Mouse (Mus musculus) intestine, postnatal 0 days (tissue): ENCODE data around the gene Rnf222. TPM values are rescaled to one million over a fixed set of nuclear protein-coding genes. Genes with fewer than 3 reads are reported as not detected.
"Not testable (repeated sequence)": the region's sequence is repeated elsewhere in the genome, so short reads cannot be mapped to it uniquely, and the experiment has no call there.

ENCODE experiments used
- ATAC-seq: fragments of 200-750 bp; cut with Nextera tagmentation; 2 replicates; pipeline ENCODE4 v1.8.0; 2017; ENCODE audit warnings: mild to moderate bottlenecking, moderate TSS enrichment, moderate library complexity
- H3K27ac ChIP-seq: fragments of 300-500 bp; sonication (generic); 2 replicates; pipeline ENCODE4 v1.5.1; 2014; ENCODE audit warnings: mild to moderate bottlenecking, low read depth, low read length, moderate library complexity
- H3K27me3 ChIP-seq: fragments of 300-500 bp; sonication (generic); replicated peaks from 2 replicates; pipeline ENCODE4 v1.6.1; 2014; ENCODE audit warnings: low read length, mixed read lengths; ENCODE audit not compliant: control insufficient read depth, insufficient read depth
- H3K36me3 ChIP-seq: fragments of 300-500 bp; sonication (generic); 2 replicates; pipeline ENCODE4 v1.6.1; 2014; ENCODE audit warnings: mild to moderate bottlenecking, moderate library complexity; ENCODE audit not compliant: control insufficient read depth, insufficient read depth
- H3K4me1 ChIP-seq: fragments of 300-500 bp; sonication (generic); replicated peaks from 2 replicates; pipeline ENCODE4 v1.6.1; 2014; ENCODE audit warnings: antibody characterized with exemption, low read length, mixed read lengths; ENCODE audit not compliant: control insufficient read depth, insufficient read depth
- H3K4me2 ChIP-seq: fragments of 300-500 bp; sonication (generic); replicated peaks from 2 replicates; pipeline ENCODE4 v1.6.1; 2014; ENCODE audit warnings: low read depth, mild to moderate bottlenecking, moderate library complexity
- H3K4me3 ChIP-seq: fragments of 300-500 bp; sonication (generic); 2 replicates; pipeline ENCODE4 v1.5.1; 2014; ENCODE audit warnings: low read depth, low read length
- H3K9ac ChIP-seq: fragments of 300-500 bp; sonication (generic); 2 replicates; pipeline ENCODE4 v1.6.1; 2014; ENCODE audit warnings: mild to moderate bottlenecking, low read depth, low read length
- H3K9me3 ChIP-seq: fragments of 300-500 bp; sonication (generic); 2 replicates; pipeline ENCODE4 v1.6.1; 2016; ENCODE audit warnings: mixed run types; ENCODE audit not compliant: control insufficient read depth
- CTCF ChIP-seq: sonication (generic); IDR thresholded peaks from 2 replicates; pipeline ENCODE4 v1.5.1; 2016; ENCODE audit warnings: low read depth, mild to moderate bottlenecking, control low read depth, antibody characterized with exemption, moderate library complexity
- WGBS: fragments of 180-500 bp; shearing (Covaris S2); extraction: QIAGEN DNeasy Blood & Tissue Kit; methylation state at CpG from one replicate; pipeline ENCODE4 v1.1.7; 2014; 5-methylcytosine and 5-hydroxymethylcytosine counted together
- polyA plus RNA-seq: library from polyadenylated mRNA; unstranded; fragments of >200 nt; fragmentation: Nextera tagmentation; extraction: Ambion mirVana; gene quantifications from 2 replicates; pipeline ENCODE4 v1.2.1, GENCODE M21; 2015

The Rnf222 gene
- polyA plus RNA-seq, 1 experiment from 2014 or later: 0.04 TPM

DNA sequence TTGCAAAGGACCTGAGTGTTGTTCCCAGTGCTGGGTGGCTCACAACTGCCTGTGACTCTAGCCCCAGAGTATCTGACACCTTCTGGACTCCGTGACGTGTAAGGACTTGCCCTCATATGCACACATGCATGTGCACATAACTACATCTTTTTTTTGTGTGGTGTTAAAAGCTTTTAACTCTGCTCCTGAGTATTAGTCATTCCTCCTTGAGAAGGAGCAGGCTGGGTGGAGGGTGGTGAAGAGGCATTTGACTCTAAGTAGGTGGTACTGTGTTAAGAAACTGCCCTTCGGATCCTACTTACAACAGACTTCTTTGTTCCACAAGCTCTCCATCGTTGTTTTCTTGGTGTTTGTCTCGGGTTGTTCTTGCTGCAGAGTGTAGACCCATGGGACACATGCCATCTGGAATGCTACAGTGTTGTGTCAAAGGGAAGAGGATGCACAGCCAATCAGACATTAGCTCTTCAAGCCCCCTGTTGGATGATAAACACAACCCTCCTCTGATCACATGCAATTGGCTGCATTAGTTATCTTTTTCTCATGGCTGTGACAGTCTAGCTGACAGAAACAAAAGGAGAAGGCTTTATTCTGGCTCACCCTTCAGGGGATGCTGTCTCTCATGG, 45.6 kb downstream of the Rnf222 start:
- no peak overlapping the region for H3K4me2 ChIP-seq
- no peaks in the 10 kb centered on the region for H3K27me3 ChIP-seq
- no peaks in the 10 kb centered on the region for H3K36me3 ChIP-seq
- H3K4me3 ChIP-seq: no peak overlapping the region
- no peaks in the 10 kb centered on the region for H3K9me3 ChIP-seq
- no peak overlapping the region for H3K9ac ChIP-seq
- WGBS: 80% methylated on average over 5 of the region's 5 CpGs
- H3K27ac ChIP-seq: no peak overlapping the region
- ATAC-seq: no peak
- no peak for TF ChIP-seq CTCF
- H3K4me1 ChIP-seq: no peaks in the 10 kb centered on the region

DNA sequence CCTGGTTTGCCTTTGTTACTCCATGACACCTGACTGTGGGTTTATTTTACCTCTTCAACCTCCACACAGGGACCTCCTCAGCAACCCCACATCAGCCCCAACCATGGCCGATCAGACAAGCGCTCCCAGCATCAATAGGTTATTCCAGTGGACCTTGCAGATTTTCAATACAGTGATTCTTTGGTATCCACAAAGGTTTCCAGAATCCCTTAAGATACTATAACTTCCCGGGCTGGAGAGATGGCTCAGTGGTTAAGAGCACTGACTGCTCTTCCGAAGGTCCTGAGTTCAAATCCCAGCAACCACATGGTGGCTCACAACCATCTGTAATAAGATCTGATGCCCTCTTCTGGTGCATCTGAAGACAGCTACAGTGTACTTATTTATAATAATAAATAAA, 48.6 kb downstream of the Rnf222 start:
- H3K9me3 ChIP-seq, H3K4me1 ChIP-seq, H3K27ac ChIP-seq, H3K9ac ChIP-seq, H3K4me2 ChIP-seq, ATAC-seq, H3K36me3 ChIP-seq, H3K4me3 ChIP-seq, H3K27me3 ChIP-seq: not testable (repeated sequence)
- 80% methylated on average over 4 of the region's 4 CpGs for WGBS

DNA sequence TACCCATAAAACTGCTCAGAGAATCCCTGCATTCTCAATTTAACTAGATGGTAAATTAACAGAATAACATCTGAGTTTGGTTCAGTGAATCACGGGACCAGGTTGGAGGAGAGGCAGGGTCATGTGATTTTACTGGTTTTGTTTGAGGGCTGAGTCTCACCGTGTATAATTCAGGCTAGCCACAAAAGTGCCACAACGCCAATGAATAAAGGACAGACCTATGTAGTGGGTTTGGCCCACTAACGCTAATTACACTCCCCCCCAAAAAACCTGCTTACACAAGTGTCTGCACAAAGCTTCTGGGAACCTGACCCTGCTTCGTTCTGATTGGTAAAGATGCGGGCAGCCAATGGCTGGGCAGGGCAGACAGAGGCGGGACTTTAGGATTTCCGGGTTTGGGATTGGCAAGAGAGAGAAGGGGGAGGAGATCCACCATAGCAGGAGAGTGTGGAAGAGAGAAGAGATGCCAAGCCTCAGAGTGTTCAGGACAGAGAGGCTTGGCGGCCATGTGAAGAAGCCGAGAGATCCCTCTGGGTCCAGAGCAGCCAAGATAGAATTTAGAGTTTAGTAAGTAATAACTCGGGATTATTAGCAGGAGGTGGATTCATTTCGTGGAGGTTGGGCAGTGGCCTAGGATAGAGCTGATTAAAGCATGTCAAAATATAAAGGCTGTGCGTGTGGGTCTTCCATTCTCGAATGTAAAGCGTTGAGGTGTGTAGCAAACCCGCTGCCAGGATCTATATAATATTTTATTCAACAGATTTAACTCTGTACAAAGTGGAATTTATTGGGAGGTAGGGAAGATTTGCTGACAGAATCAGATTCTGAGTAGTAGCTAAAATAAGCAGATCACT, 51.3 kb downstream of the Rnf222 start:
- Histone ChIP-seq H3K4me3 (peak overlapping the region; percentile 53), H3K4me1 (no peaks in the 10 kb centered on the region), H3K36me3 (no peaks in the 10 kb centered on the region), H3K4me2 (peak overlapping the region; percentile 74), H3K9ac (peak overlapping the region; percentile 19), H3K27me3 (no peaks in the 10 kb centered on the region), H3K27ac (no peak overlapping the region), H3K9me3 (no peaks in the 10 kb centered on the region)
- ATAC-seq: peak; percentile 97
- WGBS: under 1% methylated on average over 16 of the region's 16 CpGs
- TF ChIP-seq CTCF: no peak

DNA sequence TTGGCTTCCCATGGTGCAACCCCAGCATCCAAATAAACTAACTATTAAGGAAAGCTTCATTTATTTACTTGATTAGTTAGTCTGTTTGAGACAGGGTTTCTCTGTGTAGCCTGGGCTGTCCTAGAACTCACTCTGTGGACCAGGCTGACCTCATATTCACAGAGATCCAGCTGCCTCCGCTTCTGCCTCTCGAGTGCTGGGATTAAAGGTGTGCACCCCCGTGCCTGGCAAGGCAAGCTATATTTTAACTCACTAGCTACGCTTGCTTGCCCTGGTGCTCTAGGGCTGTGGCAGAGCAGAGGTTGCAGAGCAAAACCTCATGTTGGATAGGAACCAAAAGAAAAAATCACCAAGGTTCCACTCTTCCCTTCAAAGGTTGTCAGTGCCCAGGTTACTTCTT, 52.2 kb downstream of the Rnf222 start:
- Histone ChIP-seq H3K4me1 (no peaks in the 10 kb centered on the region), H3K27ac (no peak overlapping the region)
- WGBS: 51% methylated on average over 4 of the region's 4 CpGs

DNA sequence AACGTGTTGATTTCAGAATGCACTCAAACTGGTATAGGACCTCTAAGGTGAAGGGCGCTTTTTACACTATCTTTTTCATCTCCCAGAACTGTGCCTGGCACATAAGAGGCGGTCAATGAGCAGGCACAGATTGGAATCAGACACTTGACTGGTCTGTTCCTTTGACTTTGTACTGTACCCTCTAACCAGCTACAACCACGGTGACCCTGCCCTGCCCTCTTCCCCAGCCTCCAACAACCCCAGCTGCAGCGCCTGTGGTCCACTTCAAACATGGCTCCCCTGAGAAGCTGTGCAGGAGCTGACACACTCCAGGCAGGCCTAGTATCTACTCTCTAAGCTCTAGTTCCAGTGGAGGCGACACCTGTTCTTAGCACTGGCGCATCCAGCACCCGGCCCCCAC, 54.4 kb downstream of the Rnf222 start:
- H3K9me3 ChIP-seq: no peaks in the 10 kb centered on the region
- H3K4me1 ChIP-seq: no peaks in the 10 kb centered on the region
- H3K9ac ChIP-seq: no peak overlapping the region
- 88% methylated on average over 8 of the region's 8 CpGs for WGBS
- H3K27ac ChIP-seq: no peak overlapping the region
- no peak overlapping the region for H3K4me3 ChIP-seq
- no peak for TF ChIP-seq CTCF
- no peaks in the 10 kb centered on the region for H3K36me3 ChIP-seq
- H3K27me3 ChIP-seq: 0 out of 2 replicates have a peak, but pooled peaks cover 7% of the 10 kb centered on the region
- no peak for ATAC-seq
- no peak overlapping the region for H3K4me2 ChIP-seq

More for the DNA sequence above, 52.2 kb downstream of the Rnf222 start:
- Histone ChIP-seq H3K4me3 (peak overlapping the region; percentile 53), H3K36me3 (no peaks in the 10 kb centered on the region), H3K27me3 (no peaks in the 10 kb centered on the region), H3K9me3 (no peaks in the 10 kb centered on the region), H3K4me2 (peak overlapping the region; percentile 74), H3K9ac (no peak overlapping the region)
- no peak for TF ChIP-seq CTCF
- ATAC-seq: no peak

DNA sequence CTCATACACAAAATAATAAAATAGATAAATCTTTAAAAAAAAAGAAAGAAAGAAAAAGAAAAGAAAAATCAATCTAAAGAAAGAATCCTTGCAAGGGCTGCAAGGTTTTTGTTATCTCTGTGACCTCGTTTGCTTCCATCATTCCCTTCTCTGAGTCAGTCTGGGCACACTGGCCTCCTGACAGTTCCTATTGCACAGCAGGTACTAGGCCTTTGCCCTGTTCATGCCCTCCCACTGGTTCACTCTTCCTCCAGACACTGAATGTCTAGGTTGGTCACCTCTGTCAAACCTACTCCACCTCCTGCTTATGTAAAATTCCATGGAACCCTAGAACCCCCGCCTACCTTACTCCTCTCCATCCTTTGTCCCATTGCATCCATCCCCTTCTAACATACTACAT, 56.9 kb downstream of the Rnf222 start:
- H3K36me3 ChIP-seq: no peaks in the 10 kb centered on the region
- H3K9ac ChIP-seq: no peak overlapping the region
- H3K9me3 ChIP-seq: no peaks in the 10 kb centered on the region
- no peak for ATAC-seq
- no peak for TF ChIP-seq CTCF
- 0 out of 2 replicates have a peak, but pooled peaks cover 7% of the 10 kb centered on the region for H3K27me3 ChIP-seq
- H3K27ac ChIP-seq: no peak overlapping the region
- WGBS: 66% methylated on average over 2 of the region's 2 CpGs
- no peaks in the 10 kb centered on the region for H3K4me1 ChIP-seq
- H3K4me2 ChIP-seq: no peak overlapping the region
- no peak overlapping the region for H3K4me3 ChIP-seq

Other genes starting within 250 kb of the Rnf222 start
- gene Myh10, start 197.0 kb upstream of the Rnf222 start, polyA plus RNA-seq: 16.7 and 16.8 TPM in 2 replicates
- 63.6 and 67.6 TPM in 2 replicates for gene Ndel1, start 16.7 kb upstream of the Rnf222 start, polyA plus RNA-seq
- gene Rpl26, start 13.0 kb downstream of the Rnf222 start, polyA plus RNA-seq: 623 and 626 TPM in 2 replicates
- not detected in 2 replicates for gene Odf4, start 38.5 kb downstream of the Rnf222 start, polyA plus RNA-seq
- 2.6 and 3.4 TPM in 2 replicates for gene Arhgef15, start 68.9 kb downstream of the Rnf222 start, polyA plus RNA-seq
- 1.9 and 2.3 TPM in 2 replicates for gene Slc25a35, start 79.6 kb downstream of the Rnf222 start, polyA plus RNA-seq
- 13.6 and 16.5 TPM in 2 replicates for gene Rangrf, start 86.6 kb downstream of the Rnf222 start, polyA plus RNA-seq
- gene Pfas, start 119.9 kb downstream of the Rnf222 start, polyA plus RNA-seq: 6.4 and 7.2 TPM in 2 replicates
- gene Ctc1, start 127.4 kb downstream of the Rnf222 start, polyA plus RNA-seq: 9.4 and 10.7 TPM in 2 replicates
- gene Aurkb, start 157.1 kb downstream of the Rnf222 start, polyA plus RNA-seq: 24.3 and 26.2 TPM in 2 replicates
- gene Borcs6, start 171.2 kb downstream of the Rnf222 start, polyA plus RNA-seq: 13.4 and 13.8 TPM in 2 replicates
- 14.5 TPM in 2 replicates for gene Tmem107, start 182.3 kb downstream of the Rnf222 start, polyA plus RNA-seq
- gene Vamp2, start 199.9 kb downstream of the Rnf222 start, polyA plus RNA-seq: 45.3 and 50.3 TPM in 2 replicates
- 7.2 and 11.3 TPM in 2 replicates for gene Per1, start 206.7 kb downstream of the Rnf222 start, polyA plus RNA-seq
- gene Hes7, start 231.9 kb downstream of the Rnf222 start, polyA plus RNA-seq: 0.21 and 0.37 TPM in 2 replicates
- gene 9130213A22Rik, start 234.0 kb downstream of the Rnf222 start, polyA plus RNA-seq: 0.12 and 0.37 TPM in 2 replicates
- 0.31 and 0.82 TPM in 2 replicates for gene Aloxe3, start 237.3 kb downstream of the Rnf222 start, polyA plus RNA-seq